Mouse (Mus musculus): ENCODE measurements at regions not wholly inside any gene's neighbourhood (a gene's known extent, or its start where the extent isn't known, plus 50 kb on each side); places are given as distances from the start of the nearest gene placed in this dataset.
"Not testable (repeated sequence)": the region's sequence is repeated elsewhere in the genome, so short reads cannot be mapped to it uniquely, and the experiment has no call there.

GRCm38 (mm10) chr16:51080146-51080545, 489.2 kb upstream of the Ccdc54 start:
- no peak overlapping the region for H3K4me2 ChIP-seq (ENCODE audit: low read length)
- no peak for ATAC-seq (replicated peaks; ENCODE audit: low FRiP score, low TSS enrichment, low read depth)

DNA sequence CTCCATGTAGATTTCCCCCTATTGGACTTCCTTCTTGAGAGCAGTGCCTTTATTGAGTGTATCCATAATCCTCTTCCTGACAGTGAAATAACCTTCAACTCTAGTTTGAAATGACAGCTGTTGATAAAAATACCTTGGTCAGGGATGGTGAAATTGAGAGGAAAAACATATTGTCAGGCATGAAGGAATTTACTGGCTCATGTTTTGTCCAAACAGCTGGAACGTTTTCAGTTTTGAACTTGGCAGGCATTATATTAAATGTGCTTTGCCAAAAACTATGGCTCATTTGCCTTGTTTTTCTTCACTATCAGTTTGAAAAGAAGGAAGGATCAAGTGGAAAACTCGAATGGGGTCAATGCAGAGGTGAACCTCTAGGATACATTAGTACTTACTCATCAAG, 457.7 kb upstream of the Ccdc54 start:
- WGBS, result 56% methylated on average over 2 of the region's 2 CpGs
- H3K27me3 ChIP-seq (replicated peaks; ENCODE audit: control insufficient read depth, insufficient read depth, low read length), result no peaks in the 10 kb centered on the region
- H3K9ac ChIP-seq (ENCODE audit: low read length), result no peak overlapping the region
- H3K4me1 ChIP-seq (replicated peaks; ENCODE audit: control insufficient read depth, insufficient read depth, low read length), result no peaks in the 10 kb centered on the region
- ATAC-seq (replicated peaks; ENCODE audit: low FRiP score, low TSS enrichment, low read depth), result no peak
- no peak overlapping the region for H3K4me2 ChIP-seq (ENCODE audit: low read length)
- H3K27ac ChIP-seq (ENCODE audit: low read depth), result no peak overlapping the region
- DNase-seq (ENCODE audit: low spot score), result no peak
- H3K4me3 ChIP-seq (ENCODE audit: low read depth, low read length), result no peak overlapping the region
- H3K36me3 ChIP-seq (ENCODE audit: control insufficient read depth, insufficient read depth, low read length), result no peaks in the 10 kb centered on the region
- no peaks in the 10 kb centered on the region for H3K9me3 ChIP-seq (ENCODE audit: control insufficient read depth, low read length)

More at GRCm38 (mm10) chr16:51080146-51080545, 489.2 kb upstream of the Ccdc54 start:
- no peaks in the 10 kb centered on the region for H3K27me3 ChIP-seq (replicated peaks; ENCODE audit: control insufficient read depth, insufficient read depth, low read length)
- no peaks in the 10 kb centered on the region for H3K4me1 ChIP-seq (replicated peaks; ENCODE audit: control insufficient read depth, insufficient read depth, low read length)
- H3K27ac ChIP-seq (ENCODE audit: low read depth), result no peak overlapping the region
- DNase-seq (ENCODE audit: low spot score), result no peak
- H3K4me3 ChIP-seq (ENCODE audit: low read depth, low read length), result no peak overlapping the region
- 61% methylated on average over 4 of the region's 4 CpGs for WGBS
- H3K36me3 ChIP-seq (ENCODE audit: control insufficient read depth, insufficient read depth, low read length), result no peaks in the 10 kb centered on the region
- H3K9ac ChIP-seq (ENCODE audit: low read length), result no peak overlapping the region
- no peaks in the 10 kb centered on the region for H3K9me3 ChIP-seq (ENCODE audit: control insufficient read depth, low read length)

GRCm38 (mm10) chr16:51048169-51048568, 457.2 kb upstream of the Ccdc54 start:
- ATAC-seq (replicated peaks; ENCODE audit: low FRiP score, low TSS enrichment, low read depth) (no peak), DNase-seq (ENCODE audit: low spot score) (no peak)
- Histone ChIP-seq H3K9me3 (ENCODE audit: control insufficient read depth, low read length) (no peaks in the 10 kb centered on the region), H3K27me3 (replicated peaks; ENCODE audit: control insufficient read depth, insufficient read depth, low read length) (no peaks in the 10 kb centered on the region), H3K27ac (ENCODE audit: low read depth) (no peak overlapping the region), H3K4me3 (ENCODE audit: low read depth, low read length) (no peak overlapping the region), H3K36me3 (ENCODE audit: control insufficient read depth, insufficient read depth, low read length) (no peaks in the 10 kb centered on the region), H3K4me1 (replicated peaks; ENCODE audit: control insufficient read depth, insufficient read depth, low read length) (no peaks in the 10 kb centered on the region), H3K4me2 (ENCODE audit: low read length) (no peak overlapping the region), H3K9ac (ENCODE audit: low read length) (no peak overlapping the region)
- whole genome bisulfite sequencing, result 84% methylated on average over 4 of the region's 4 CpGs

- Histone ChIP-seq H3K4me3 (ENCODE audit: low read depth, low read length) (no peak overlapping the region), H3K4me1 (replicated peaks; ENCODE audit: control insufficient read depth, insufficient read depth, low read length) (no peaks in the 10 kb centered on the region), H3K4me2 (ENCODE audit: low read length) (no peak overlapping the region), H3K27ac (ENCODE audit: low read depth) (no peak overlapping the region), H3K27me3 (replicated peaks; ENCODE audit: control insufficient read depth, insufficient read depth, low read length) (no peaks in the 10 kb centered on the region), H3K9ac (ENCODE audit: low read length) (no peak overlapping the region), H3K9me3 (ENCODE audit: control insufficient read depth, low read length) (no peaks in the 10 kb centered on the region), H3K36me3 (ENCODE audit: control insufficient read depth, insufficient read depth, low read length) (no peaks in the 10 kb centered on the region)
- DNase-seq (ENCODE audit: low spot score) (no peak), ATAC-seq (replicated peaks; ENCODE audit: low FRiP score, low TSS enrichment, low read depth) (no peak)
- 78% methylated on average over 4 of the region's 4 CpGs for whole genome bisulfite sequencing
Observed at GRCm38 (mm10) chr16:51041311-51041710, 450.4 kb upstream of the Ccdc54 start.

GRCm38 (mm10) chr16:51002876-51003275, 411.9 kb upstream of the Ccdc54 start:
- Histone ChIP-seq H3K27me3 (replicated peaks; ENCODE audit: control insufficient read depth, insufficient read depth, low read length) (no peaks in the 10 kb centered on the region), H3K4me2 (ENCODE audit: low read length) (no peak overlapping the region), H3K4me1 (replicated peaks; ENCODE audit: control insufficient read depth, insufficient read depth, low read length) (no peaks in the 10 kb centered on the region), H3K36me3 (ENCODE audit: control insufficient read depth, insufficient read depth, low read length) (no peaks in the 10 kb centered on the region), H3K27ac (ENCODE audit: low read depth) (no peak overlapping the region), H3K9ac (ENCODE audit: low read length) (no peak overlapping the region), H3K4me3 (ENCODE audit: low read depth, low read length) (no peak overlapping the region), H3K9me3 (ENCODE audit: control insufficient read depth, low read length) (no peaks in the 10 kb centered on the region)
- no peak for ATAC-seq (replicated peaks; ENCODE audit: low FRiP score, low TSS enrichment, low read depth)
- DNase-seq (ENCODE audit: low spot score), result no peak

DNA sequence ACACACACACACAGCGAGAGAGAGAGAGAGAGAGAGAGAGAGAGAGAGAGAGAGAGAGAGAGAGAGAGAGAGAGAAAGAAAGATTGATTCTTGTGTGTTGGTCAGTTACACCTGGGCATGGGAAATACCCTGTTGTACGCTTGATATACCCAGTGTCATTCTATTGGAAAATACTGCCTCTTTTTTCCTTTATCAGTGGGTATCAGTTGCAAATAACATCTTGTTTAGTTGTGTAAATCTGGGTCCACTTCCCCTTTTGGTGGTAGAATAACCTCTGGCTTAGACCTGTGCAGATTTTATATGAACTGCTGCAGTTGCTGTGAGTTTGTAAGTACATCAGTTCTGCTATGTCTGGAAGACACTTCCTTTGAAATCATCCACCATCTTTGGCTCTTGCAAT, 373.4 kb upstream of the Ccdc54 start:
- Histone ChIP-seq H3K27me3 (replicated peaks; ENCODE audit: control insufficient read depth, insufficient read depth, low read length) (no peaks in the 10 kb centered on the region), H3K36me3 (ENCODE audit: control insufficient read depth, insufficient read depth, low read length) (no peaks in the 10 kb centered on the region), H3K4me1 (replicated peaks; ENCODE audit: control insufficient read depth, insufficient read depth, low read length) (no peaks in the 10 kb centered on the region), H3K27ac (ENCODE audit: low read depth) (no peak overlapping the region), H3K4me3 (ENCODE audit: low read depth, low read length) (no peak overlapping the region), H3K4me2 (ENCODE audit: low read length) (no peak overlapping the region), H3K9ac (ENCODE audit: low read length) (no peak overlapping the region), H3K9me3 (ENCODE audit: control insufficient read depth, low read length) (no peaks in the 10 kb centered on the region)
- DNase-seq (ENCODE audit: low spot score) (no peak), ATAC-seq (replicated peaks; ENCODE audit: low FRiP score, low TSS enrichment, low read depth) (no peak)
- WGBS, result 85% methylated on average over 2 of the region's 2 CpGs

DNA sequence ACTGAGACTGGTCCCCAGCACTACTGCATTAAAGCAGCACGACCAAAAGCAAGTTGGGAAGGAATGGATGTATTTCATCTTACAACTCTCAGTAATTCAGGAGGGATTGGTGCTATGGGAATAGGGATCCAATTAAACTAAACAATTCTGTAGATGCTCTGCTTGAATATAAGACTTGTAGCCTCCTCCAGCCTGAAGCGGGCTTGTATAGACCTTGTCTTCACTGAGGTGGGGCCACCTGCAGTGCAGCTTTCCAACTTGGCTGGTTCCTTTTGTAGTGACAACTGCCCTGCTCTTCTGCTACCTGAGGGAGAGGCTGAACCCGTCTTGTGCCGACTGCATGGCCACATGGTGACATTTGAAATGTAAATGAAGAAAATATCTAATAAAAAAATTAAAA, 353.1 kb upstream of the Ccdc54 start:
- WGBS, result 81% methylated on average over 4 of the region's 4 CpGs
- no peak overlapping the region for H3K4me3 ChIP-seq (ENCODE audit: low read depth, low read length)
- no peak overlapping the region for H3K9ac ChIP-seq (ENCODE audit: low read length)
- DNase-seq (ENCODE audit: low spot score) (no peak), ATAC-seq (replicated peaks; ENCODE audit: low FRiP score, low TSS enrichment, low read depth) (no peak)
- no peaks in the 10 kb centered on the region for H3K9me3 ChIP-seq (ENCODE audit: control insufficient read depth, low read length)
- no peaks in the 10 kb centered on the region for H3K36me3 ChIP-seq (ENCODE audit: control insufficient read depth, insufficient read depth, low read length)
- no peaks in the 10 kb centered on the region for H3K4me1 ChIP-seq (replicated peaks; ENCODE audit: control insufficient read depth, insufficient read depth, low read length)
- no peaks in the 10 kb centered on the region for H3K27me3 ChIP-seq (replicated peaks; ENCODE audit: control insufficient read depth, insufficient read depth, low read length)
- H3K4me2 ChIP-seq (ENCODE audit: low read length), result no peak overlapping the region
- no peak overlapping the region for H3K27ac ChIP-seq (ENCODE audit: low read depth)

- H3K9me3 ChIP-seq (ENCODE audit: control insufficient read depth, low read length); H3K9ac ChIP-seq (ENCODE audit: low read length); H3K4me1 ChIP-seq (replicated peaks; ENCODE audit: control insufficient read depth, insufficient read depth, low read length); H3K27ac ChIP-seq (ENCODE audit: low read depth); H3K27me3 ChIP-seq (replicated peaks; ENCODE audit: control insufficient read depth, insufficient read depth, low read length); H3K4me2 ChIP-seq (ENCODE audit: low read length); DNase-seq (ENCODE audit: low spot score); H3K36me3 ChIP-seq (ENCODE audit: control insufficient read depth, insufficient read depth, low read length); H3K4me3 ChIP-seq (ENCODE audit: low read depth, low read length); ATAC-seq (replicated peaks; ENCODE audit: low FRiP score, low TSS enrichment, low read depth): not testable (repeated sequence)
- WGBS, result 88% methylated on average over 6 of the region's 6 CpGs
Observed at GRCm38 (mm10) chr16:50943581-50943980, 352.6 kb upstream of the Ccdc54 start.

DNA sequence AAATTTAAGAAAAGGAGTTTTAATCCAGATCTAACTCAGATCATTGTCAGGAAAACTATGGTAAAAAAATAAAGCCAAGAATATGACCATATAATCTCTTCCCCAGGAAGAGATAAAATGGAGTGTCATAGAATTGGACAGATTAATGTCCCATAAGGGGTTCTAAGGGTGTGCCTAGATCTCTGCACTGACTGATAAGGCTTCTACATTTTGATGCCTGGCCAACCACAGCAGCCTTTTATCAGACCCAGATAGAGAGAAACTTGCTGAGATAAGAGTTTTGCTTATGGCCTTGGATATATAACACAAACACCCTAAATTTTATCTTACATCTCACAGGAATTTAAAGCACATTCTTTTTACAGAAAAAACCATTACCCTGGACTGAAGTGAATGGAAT, 351.3 kb upstream of the Ccdc54 start:
- H3K9ac ChIP-seq (ENCODE audit: low read length), result no peak overlapping the region
- H3K27ac ChIP-seq (ENCODE audit: low read depth), result no peak overlapping the region
- H3K36me3 ChIP-seq (ENCODE audit: control insufficient read depth, insufficient read depth, low read length), result no peaks in the 10 kb centered on the region
- H3K9me3 ChIP-seq (ENCODE audit: control insufficient read depth, low read length), result no peaks in the 10 kb centered on the region
- H3K4me3 ChIP-seq (ENCODE audit: low read depth, low read length), result no peak overlapping the region
- H3K27me3 ChIP-seq (replicated peaks; ENCODE audit: control insufficient read depth, insufficient read depth, low read length), result no peaks in the 10 kb centered on the region
- DNase-seq (ENCODE audit: low spot score) (no peak), ATAC-seq (replicated peaks; ENCODE audit: low FRiP score, low TSS enrichment, low read depth) (no peak)
- H3K4me2 ChIP-seq (ENCODE audit: low read length), result no peak overlapping the region
- H3K4me1 ChIP-seq (replicated peaks; ENCODE audit: control insufficient read depth, insufficient read depth, low read length), result no peaks in the 10 kb centered on the region

All from intestine, embryonic 14.5 days (tissue).